Mouse (Mus musculus) left cerebral cortex, postnatal 10 days (tissue): Measurements from ENCODE around the gene Rps3. TPM values are rescaled to one million over a fixed set of nuclear protein-coding genes. Genes with fewer than 3 reads are reported as not detected.

Source experiments
- DNase-seq, 2 experiments: peaks; one replicate each; pipeline ENCODE4 v3.0.0; 2021 to 2022; ENCODE audit warnings: low spot score in 2 of 2, mixed read lengths in 1 of 2; ENCODE audit errors: extremely low spot score in 1 of 2
- intact Hi-C: fragments of 180-260 bp; cut with DNase I; formaldehyde crosslinking; loops from one replicate; pipeline ENCODE4 v1.15.1; 2025
- total RNA-seq, 2 experiments: library from RNA; stranded (reverse); gene quantifications; 2 replicates each; pipeline ENCODE4 v1.2.3; 2021

The Rps3 gene
- total RNA-seq, 2 experiments from 2014 or later = 266 to 286 TPM

DNA sequence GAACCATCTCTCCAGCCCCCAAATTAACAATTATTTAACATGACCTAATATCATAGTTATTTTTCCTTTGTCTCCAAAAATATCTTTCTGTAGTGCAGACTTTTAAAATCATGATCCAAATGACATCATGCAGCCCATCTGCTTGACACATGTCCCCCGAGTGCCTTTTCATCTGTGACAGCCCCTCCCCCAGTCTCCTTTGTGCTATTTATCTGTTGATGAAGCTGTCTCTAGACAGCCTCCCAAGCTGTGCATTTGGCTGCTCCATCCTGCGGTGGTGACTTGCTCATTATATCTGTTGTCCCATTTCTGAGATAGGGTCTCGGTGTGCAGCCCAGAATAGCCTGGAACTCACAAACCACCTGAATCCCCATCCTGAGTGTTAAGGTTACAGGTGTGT is 33.8 kb downstream of the Rps3 start:
- DNase-seq = no peak
- intact Hi-C loops = loop anchor here (1.0 to 10.0 kb wide), 3 partner anchors 74 to 175 kb away; no protein-coding TSS in a partner anchor

DNA sequence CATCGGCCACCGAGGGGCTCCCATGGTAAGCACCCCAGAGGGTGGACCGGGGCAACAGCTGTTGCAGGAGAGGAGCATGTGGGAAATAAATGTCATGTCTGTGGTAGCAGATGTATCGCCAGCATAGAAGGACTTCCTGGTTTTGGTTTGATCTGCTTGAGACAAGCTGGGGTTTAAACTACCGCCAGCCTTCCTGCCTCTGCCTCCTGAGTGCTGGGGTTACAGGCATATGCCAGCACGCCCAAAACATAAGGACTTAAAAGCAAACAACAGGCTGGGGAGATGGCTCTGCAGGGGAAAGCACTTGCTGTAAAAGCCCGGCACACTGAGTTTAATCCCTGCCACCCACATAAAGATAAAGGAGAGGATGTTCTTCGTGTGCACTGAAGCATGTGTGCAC is 34.5 kb downstream of the Rps3 start:
- DNase-seq = no peak
- intact Hi-C loops = no loop called here

DNA sequence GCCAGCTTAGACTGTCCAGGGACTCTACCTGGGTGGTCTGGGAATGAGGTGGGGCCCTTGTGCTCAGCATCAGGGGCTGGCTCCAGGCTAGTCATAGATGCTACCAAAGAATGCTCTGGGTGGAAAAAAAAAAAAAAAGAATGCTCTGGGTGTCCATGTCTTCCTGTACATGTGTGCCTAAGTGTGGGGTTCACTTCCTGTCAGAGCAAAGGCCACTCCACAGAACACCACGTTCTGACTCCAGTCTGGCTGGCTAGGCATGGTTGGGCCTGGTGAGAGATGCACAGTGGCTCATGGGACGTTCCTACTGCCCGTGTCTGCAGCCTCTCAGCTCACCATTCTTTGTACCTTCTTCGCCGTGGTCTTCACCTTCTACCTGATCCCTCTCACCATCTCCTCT is 34.9 kb downstream of the Rps3 start:
- intact Hi-C loops = no loop called here
- DNase-seq = no peak

DNA sequence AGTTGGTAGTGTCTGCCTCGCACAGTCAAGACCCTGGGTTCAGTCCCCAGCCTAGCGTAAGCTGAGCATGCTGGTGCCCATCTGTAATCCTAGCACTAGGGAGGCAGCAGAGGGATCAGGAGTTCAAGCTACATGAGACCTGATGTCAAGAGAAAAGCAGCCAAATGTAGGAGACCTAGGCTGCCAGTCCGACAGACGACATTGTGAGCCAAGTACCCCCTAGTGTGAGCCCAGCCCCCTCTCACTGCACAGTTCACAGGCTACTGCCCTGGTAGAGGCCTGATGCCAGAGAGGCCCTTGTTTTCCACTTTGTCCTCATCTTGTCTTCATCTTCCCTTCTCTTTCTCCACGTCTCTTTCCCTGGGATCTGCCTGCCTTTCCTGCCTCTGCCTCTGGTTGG is 36.2 kb downstream of the Rps3 start:
- intact Hi-C loops = no loop called here
- no peak for DNase-seq

DNA sequence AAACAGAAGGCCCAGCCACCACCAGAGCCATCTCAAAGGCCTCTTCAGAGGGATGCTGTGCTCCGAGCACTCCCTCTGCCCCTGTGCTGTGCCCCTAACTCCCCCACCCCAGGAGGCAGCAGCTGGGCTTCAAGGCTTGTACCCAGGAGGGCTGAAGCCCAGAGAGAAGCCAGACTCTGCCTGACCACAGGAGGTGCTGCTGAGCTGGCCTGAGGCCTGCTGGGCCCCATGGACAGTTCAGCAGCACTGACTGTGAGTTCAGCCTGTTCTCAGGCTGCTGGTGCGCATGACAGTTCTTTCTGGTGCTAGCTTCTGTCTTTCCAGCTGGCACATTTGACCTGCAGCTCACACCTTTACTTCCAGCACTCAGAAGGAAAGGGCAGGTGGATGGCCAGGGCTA is 37.7 kb downstream of the Rps3 start:
- intact Hi-C loops = no loop called here
- DNase-seq = no peak

DNA sequence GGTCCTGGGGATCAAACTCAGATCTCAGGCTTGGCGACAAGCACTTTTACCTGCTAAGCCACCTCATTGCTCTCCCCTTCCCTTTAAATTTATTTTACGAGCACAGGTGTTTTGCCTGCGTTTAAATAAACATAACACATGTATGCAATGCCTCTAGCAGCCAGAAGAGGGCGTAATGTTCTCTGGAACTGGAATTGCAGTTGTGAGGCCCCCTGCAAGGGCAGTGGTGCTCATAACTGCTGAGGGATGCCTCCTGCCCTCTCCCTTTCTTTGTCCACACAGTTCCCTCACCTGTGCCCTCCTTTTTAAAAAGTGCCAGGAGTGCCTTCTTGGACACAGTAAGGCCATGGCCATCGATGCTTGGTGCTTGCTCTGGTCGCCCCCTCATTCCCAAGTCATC is 39.5 kb downstream of the Rps3 start:
- DNase-seq = no peak
- intact Hi-C loops = no loop called here

DNA sequence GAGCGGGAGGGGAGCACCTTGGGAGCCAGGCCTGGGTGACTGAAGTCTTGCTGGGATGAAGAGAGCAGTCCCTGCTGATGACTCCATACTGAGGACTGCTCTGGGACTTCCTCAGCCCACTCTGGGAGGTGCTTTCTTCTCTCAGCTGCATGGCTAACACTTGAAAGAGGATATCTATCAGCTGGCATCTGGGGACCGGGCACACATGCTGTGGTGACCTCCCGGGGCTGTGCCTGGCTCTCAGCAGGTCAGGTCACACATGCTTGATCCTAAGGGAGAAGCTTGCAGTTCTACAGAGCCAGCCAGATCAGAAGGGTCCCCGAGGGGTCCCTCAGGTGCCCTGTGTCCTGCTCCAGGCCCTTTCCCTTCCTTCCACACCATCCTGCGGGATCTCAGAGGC is 40.4 kb downstream of the Rps3 start:
- no peak for DNase-seq
- intact Hi-C loops = no loop called here

DNA sequence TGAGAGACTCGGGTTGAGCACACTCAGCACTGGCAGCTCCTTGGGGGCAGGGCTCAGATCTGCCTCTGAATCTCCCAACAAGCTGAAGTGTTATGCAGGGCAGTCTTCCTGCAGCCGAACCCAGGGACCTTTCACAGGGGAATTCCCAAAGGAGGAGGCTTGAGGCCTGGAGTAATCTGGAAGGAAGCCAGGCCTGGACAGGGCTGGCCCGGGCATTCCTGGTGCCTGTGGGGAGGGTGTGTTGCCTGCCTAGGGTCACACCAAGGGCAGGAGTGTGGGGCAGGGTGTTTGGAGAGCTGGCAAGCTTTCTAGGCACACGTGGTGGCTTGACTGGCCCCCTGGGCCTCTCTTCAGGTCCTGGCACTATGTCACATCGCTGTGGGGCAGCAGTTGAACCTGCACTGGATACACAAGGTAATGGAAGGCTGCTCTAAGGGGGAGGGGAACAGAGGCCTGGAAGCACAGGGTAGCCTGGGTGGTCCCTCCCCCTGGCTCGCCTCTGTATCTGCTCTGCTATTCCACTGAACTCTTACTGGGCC is 41.9 kb downstream of the Rps3 start:
- intact Hi-C loops = no loop called here
- DNase-seq = peak in 1 of 2 experiments; percentile 71

DNA sequence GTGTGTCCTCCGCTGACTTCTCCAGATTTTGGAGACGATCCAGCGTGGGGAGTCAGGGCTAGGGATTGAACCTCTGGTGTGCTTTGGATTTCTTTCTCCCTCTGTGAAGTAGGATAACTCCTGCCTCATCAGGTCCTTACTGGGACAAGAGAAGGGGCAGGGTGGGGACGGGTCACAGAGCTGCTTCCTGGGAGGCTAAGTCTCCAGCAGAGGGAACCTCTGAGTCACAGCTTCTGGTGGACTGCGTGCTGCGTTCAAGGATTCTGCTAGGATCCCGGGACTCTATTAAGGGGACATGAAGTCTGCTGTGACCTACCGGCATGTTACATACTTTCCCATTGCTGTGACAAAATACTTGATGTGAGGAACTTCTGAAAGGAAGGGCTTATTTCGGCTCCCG is 44.7 kb downstream of the Rps3 start:
- no peak for DNase-seq
- intact Hi-C loops = loop anchor here (5.0 kb wide), 1 partner anchor 42 kb away; no protein-coding TSS in a partner anchor

DNA sequence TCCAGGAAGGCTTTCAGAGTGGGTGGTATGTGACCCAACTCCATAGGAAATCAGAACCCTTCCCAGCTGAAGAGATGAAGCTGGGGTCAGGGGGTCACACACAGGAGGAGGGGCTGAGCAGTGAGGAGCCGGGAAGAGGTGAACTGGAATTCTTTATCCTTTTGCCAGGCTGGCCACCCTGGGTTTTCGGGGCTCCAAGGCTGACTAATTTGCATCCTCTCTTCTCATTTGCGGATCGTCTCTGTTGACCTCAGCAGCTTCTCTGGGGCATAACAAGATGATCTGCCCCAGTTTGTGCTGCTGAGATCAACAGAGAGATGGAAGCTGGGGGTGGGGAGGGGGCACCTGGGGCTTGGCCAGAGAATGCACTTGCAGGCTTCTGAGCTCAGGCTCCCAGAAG is 47.0 kb downstream of the Rps3 start:
- no peak for DNase-seq
- intact Hi-C loops = loop anchor here (5.0 kb wide), 1 partner anchor 39 kb away; no protein-coding TSS in a partner anchor

DNA sequence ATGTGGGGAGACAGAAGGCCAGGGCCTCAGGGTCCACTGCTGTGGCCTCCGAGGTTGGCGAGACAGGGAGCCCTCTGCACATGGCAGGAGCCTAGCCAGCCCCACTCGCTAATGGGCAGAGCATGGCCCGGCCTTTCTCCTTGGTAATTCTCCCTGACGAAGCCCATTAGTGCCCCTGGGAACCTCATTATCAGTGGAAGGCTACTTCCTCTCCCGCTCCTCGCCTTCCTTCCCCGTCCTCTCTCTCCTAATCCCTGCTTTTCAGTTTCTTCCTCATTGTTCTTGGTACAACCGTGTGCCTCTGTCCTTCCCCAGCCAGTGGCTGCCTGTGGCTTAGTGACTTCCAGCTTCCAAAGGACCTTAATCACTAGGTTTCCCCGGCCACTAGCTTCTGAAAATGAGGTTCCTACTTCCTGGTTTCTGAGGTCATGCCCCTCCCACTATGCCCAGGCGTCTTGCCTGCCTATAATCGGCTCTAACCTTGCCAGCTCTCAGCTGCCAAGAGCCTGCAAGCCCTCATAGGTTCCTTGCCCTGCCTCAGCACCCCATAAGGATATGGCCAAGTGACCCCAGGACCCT is 48.8 kb downstream of the Rps3 start:
- no peak for DNase-seq
- intact Hi-C loops = loop anchor here (5.0 kb wide), 1 partner anchor 37 kb away; no protein-coding TSS in a partner anchor

DNA sequence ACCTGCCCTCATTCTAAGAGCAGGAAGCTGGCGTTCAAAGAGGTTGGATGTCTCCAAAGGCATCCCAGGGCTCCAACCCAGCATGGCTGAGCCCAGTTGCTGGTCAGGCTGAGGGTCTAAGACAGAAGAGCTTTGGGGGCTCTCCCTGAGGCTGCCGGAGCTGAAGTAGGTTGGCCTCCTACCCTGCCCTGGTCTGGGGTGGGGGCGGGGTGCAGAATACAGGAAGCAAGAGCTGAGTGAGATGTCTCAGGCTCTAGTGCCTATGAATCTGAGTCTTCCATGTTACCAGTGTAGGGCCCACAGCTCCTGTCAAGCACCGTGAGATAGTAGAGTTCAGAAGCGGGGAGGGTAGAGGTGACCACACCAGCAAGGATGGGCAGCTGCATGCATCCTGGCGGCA is 50.7 kb downstream of the Rps3 start:
- no peak for DNase-seq
- intact Hi-C loops = no loop called here

DNA sequence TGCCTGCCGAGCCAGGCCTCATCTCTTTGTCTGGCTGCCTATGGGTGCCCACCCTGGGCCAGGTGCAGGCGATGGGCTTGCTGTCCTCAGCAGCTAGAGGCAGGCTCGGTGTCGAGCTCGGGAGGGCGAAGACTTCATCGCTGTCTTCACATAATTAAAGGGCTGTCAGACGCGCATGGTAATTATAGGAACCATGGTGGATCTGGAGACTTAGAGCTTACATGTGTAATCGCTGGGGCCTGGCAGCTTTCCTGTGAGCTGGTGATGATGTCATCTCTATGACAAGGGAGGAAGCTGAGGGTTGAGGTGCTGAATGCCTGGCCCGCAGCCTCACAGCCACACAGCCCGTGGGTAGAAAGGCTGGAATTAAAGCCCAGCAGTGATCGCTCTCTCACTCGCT is 51.3 kb downstream of the Rps3 start:
- intact Hi-C loops = no loop called here
- DNase-seq = peak in 1 of 2 experiments; percentile 50

DNA sequence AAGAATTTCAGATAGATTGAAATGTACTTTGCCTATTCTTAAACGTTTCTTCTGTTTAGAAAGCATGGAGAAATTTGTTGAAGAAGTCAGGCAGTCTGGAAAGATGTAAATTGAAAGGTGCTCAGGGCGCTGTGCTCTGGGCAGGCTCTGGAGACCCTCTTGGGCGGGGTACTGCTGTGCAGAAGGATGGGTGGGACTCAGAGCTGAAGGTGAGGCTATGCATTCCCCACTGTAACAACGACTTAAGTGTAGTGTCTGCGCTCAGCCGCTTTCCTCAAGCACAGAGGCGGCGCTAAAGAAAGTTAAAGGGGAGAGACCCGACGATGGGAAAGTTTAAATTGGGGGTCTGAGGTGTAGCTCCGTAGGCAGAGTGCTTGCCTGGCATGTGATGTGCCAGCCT is 53.3 kb downstream of the Rps3 start:
- intact Hi-C loops = no loop called here

DNA sequence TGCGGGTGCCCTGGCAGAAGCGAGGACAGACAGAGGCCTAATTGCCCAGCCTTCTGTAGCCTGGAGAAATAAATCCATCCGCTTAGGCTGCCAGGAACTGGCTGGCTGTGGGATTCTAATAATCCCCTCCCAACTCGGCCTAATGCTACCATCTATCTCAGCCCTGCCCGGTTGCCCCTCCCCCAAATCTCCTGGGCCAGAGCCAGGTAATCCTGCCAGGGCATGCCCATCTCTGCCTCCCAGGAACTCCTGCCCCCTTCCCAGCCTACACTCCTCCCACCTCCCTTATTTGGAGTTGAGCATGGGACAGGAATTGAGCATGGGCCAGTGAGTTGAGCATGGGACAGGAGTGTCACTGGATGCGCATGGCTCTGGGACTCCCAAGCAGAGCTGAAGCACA is 53.8 kb downstream of the Rps3 start:
- intact Hi-C loops = no loop called here
- peak in 1 of 2 experiments; percentile 46 for DNase-seq

More for the DNA sequence above, 53.3 kb downstream of the Rps3 start:
- DNase-seq = no peak

DNA sequence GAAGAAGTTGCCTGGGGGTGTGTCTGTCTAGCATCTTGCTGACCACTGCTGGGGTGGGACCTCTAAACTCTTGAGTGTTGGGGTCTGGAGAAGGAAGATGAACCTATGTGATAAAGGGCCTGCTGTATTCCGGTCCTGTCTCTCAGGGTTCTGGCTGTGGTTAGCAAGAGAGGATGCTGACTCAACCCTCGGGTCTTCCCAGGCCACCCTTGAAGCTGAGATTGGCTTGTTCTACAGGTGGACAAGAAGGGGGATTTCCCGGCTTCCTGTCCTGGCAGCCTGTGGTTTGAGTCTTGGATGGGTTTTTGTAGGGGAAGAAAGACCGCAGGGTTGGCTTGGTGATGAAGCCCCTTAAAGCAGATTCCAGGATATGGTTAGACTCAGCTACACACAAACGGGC is 54.7 kb downstream of the Rps3 start:
- intact Hi-C loops = no loop called here
- DNase-seq = no peak

DNA sequence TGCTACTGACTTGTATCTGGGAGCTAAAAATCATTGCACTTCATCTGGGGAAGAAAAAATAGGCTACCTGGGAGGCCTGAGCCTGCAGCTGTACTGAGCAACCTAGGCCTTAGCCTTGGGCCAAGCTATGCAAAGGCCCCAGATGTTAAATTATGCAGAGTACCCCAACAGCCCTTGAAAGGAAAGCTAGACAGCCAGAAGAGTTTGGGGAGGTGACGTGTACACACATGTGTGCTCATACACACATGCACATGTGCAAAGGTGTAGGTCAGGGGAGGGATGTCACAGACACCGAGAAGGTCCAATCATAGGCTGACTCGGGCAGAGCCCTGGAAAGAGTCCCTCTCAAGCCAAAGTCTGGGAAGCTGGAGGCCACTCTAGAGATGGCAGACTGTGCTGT is 55.6 kb downstream of the Rps3 start:
- DNase-seq = no peak
- intact Hi-C loops = no loop called here
